17 mouse cellular contexts compared by ENCODE assay signal in the genomic region with DNA sequence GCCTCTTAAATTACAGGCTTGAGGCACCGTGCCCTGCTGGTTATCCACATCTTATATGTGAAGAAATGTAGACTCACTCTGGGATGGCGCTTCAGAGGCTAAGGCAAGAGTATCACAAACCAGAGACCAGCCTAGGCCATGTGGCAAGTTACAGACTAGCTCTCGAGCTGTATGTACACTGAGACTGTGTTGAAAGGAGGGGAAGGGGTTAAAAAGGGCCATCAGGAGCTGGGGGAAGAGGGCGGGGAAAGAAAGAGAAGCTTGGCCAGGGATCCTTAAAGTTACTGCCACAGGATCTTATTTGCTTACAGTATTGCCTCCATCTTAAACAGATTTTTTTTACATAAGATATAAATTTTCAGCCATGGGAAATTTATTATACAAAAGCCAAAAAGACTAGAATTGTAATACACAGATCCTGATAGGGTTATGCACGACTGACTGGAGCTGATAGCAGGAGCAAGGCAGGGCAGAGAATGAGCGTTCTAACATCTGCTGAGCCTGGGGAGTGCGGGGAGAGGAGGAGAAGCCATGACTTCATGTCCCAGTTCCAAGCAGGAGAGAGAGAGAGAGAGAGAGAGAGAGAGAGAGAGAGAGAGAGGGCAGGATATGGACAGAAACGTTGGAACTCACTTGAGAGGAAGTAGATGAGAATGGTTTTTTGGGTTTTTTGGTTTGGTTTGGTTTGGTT. TPM values are rescaled to one million over a fixed set of nuclear protein-coding genes. Genes with fewer than 3 reads are reported as not detected.
DNase-seq lines count a peak whose midpoint lies in the region; ATAC-seq lines count a peak whose summit lies in the region.
"Had no signal": no experiment of that assay in that cellular context is flagged by ENCODE, and none has a peak within 500 bp of the region (broad histone marks: within the 10 kb centered on the region; RNA-seq: fewer than 3 reads in every experiment).

No protein-coding gene starts in this region.

- H3K4me1 ChIP-seq in liver, embryonic 11.5 days (replicated peaks; ENCODE audit: control insufficient read depth, insufficient read depth, low read length): peaks cover 12% of the 10 kb centered on the region; the same call in 1 of the 2 replicates
- H3K4me1 ChIP-seq in liver, embryonic 12.5 days: peaks cover 30% of the 10 kb centered on the region
- H3K4me1 ChIP-seq in embryonic facial prominence, embryonic 11.5 days (ENCODE audit: control insufficient read depth, insufficient read depth, low read length): no peaks in the 10 kb centered on the region
- no peaks in the 10 kb centered on the region for H3K4me1 ChIP-seq in hindbrain, embryonic 12.5 days
- H3K4me1 ChIP-seq: forebrain, embryonic 12.5 days had no signal

- H3K9me3 ChIP-seq in liver, embryonic 11.5 days (ENCODE audit: control insufficient read depth, low read length): no peaks in the 10 kb centered on the region
- no peaks in the 10 kb centered on the region for H3K9me3 ChIP-seq in liver, embryonic 12.5 days (replicated peaks)
- no peaks in the 10 kb centered on the region for H3K9me3 ChIP-seq in embryonic facial prominence, embryonic 11.5 days (replicated peaks; ENCODE audit: control insufficient read depth, low read length)
- H3K9me3 ChIP-seq in hindbrain, embryonic 12.5 days (replicated peaks): no peaks in the 10 kb centered on the region
- H3K9me3 ChIP-seq: forebrain, embryonic 12.5 days; liver, embryonic 15.5 days; megakaryocyte, embryonic 14.5 days had no signal

- H3K4me3 ChIP-seq in liver, embryonic 11.5 days (ENCODE audit: low read depth, low read length): no peak overlapping the region
- H3K4me3 ChIP-seq in liver, embryonic 12.5 days: no peak overlapping the region
- H3K4me3 ChIP-seq in embryonic facial prominence, embryonic 11.5 days (ENCODE audit: low read depth, low read length): no peak overlapping the region
- H3K4me3 ChIP-seq in hindbrain, embryonic 12.5 days: no peak overlapping the region
- H3K4me3 ChIP-seq: forebrain, embryonic 12.5 days; heart, adult 2 months; liver, embryonic 15.5 days; megakaryocyte, embryonic 14.5 days had no signal

- H3K27me3 ChIP-seq in liver, embryonic 11.5 days (replicated peaks; ENCODE audit: control insufficient read depth, insufficient read depth, low read length): no peaks in the 10 kb centered on the region
- 0 out of 2 replicates have a peak, but pooled peaks cover 3% of the 10 kb centered on the region for H3K27me3 ChIP-seq in liver, embryonic 12.5 days (replicated peaks)
- H3K27me3 ChIP-seq in embryonic facial prominence, embryonic 11.5 days (ENCODE audit: control insufficient read depth, insufficient read depth, low read length): no peaks in the 10 kb centered on the region
- no peaks in the 10 kb centered on the region for H3K27me3 ChIP-seq in hindbrain, embryonic 12.5 days
- H3K27me3 ChIP-seq: CH12.LX; forebrain, embryonic 12.5 days; liver, embryonic 15.5 days; megakaryocyte, embryonic 14.5 days had no signal

- no peak overlapping the region for H3K9ac ChIP-seq in liver, embryonic 11.5 days (ENCODE audit: low read depth, low read length)
- H3K9ac ChIP-seq in liver, embryonic 12.5 days: no peak overlapping the region
- no peak overlapping the region for H3K9ac ChIP-seq in embryonic facial prominence, embryonic 11.5 days (replicated peaks; ENCODE audit: low read length)
- H3K9ac ChIP-seq in hindbrain, embryonic 12.5 days: no peak overlapping the region
- H3K9ac ChIP-seq: forebrain, embryonic 12.5 days; liver, embryonic 15.5 days had no signal

- 0 out of 2 replicates have a peak, but pooled peaks have one; percentile 53 for ATAC-seq in liver, embryonic 11.5 days (replicated peaks; ENCODE audit: low FRiP score)
- ATAC-seq in liver, embryonic 12.5 days: no peak; the same call in 1 of the 2 replicates
- no peak for ATAC-seq in embryonic facial prominence, embryonic 11.5 days (replicated peaks; ENCODE audit: insufficient number of reproducible peaks, low FRiP score, low TSS enrichment, low read depth)
- no peak for ATAC-seq in hindbrain, embryonic 12.5 days (ENCODE audit: low FRiP score)

- H3K36me3 ChIP-seq in liver, embryonic 11.5 days (ENCODE audit: control insufficient read depth, insufficient read depth, low read length): no peaks in the 10 kb centered on the region
- no peaks in the 10 kb centered on the region for H3K36me3 ChIP-seq in liver, embryonic 12.5 days
- no peaks in the 10 kb centered on the region for H3K36me3 ChIP-seq in embryonic facial prominence, embryonic 11.5 days (replicated peaks; ENCODE audit: control insufficient read depth, insufficient read depth, low read depth, low read length)
- no peaks in the 10 kb centered on the region for H3K36me3 ChIP-seq in hindbrain, embryonic 12.5 days
- H3K36me3 ChIP-seq: forebrain, embryonic 12.5 days; liver, embryonic 15.5 days had no signal

- WGBS in liver, embryonic 11.5 days: 39% methylated on average over 8 of the region's 8 CpGs
- WGBS in liver, embryonic 12.5 days (ENCODE audit: insufficient replicate concordance): 33% methylated on average over 8 of the region's 8 CpGs
- 32% methylated on average over 8 of the region's 8 CpGs for WGBS in embryonic facial prominence, embryonic 11.5 days
- WGBS in hindbrain, embryonic 12.5 days: 41% methylated on average over 8 of the region's 8 CpGs

- no peak overlapping the region for H3K4me2 ChIP-seq in liver, embryonic 11.5 days
- no peak overlapping the region for H3K4me2 ChIP-seq in liver, embryonic 12.5 days
- no peak overlapping the region for H3K4me2 ChIP-seq in embryonic facial prominence, embryonic 11.5 days (ENCODE audit: low read depth, low read length)
- H3K4me2 ChIP-seq in hindbrain, embryonic 12.5 days (replicated peaks): no peak overlapping the region
- H3K4me2 ChIP-seq: forebrain, embryonic 12.5 days; liver, embryonic 15.5 days had no signal

- no peak overlapping the region for H3K27ac ChIP-seq in liver, embryonic 11.5 days (ENCODE audit: low read depth, low read length)
- no peak overlapping the region for H3K27ac ChIP-seq in liver, embryonic 12.5 days
- no peak overlapping the region for H3K27ac ChIP-seq in embryonic facial prominence, embryonic 11.5 days (replicated peaks; ENCODE audit: low read depth, low read length)
- H3K27ac ChIP-seq in hindbrain, embryonic 12.5 days: no peak overlapping the region
- H3K27ac ChIP-seq: forebrain, embryonic 12.5 days; heart, adult 2 months; liver, embryonic 15.5 days had no signal

- no peak for DNase-seq in liver, embryonic 11.5 days (ENCODE audit: low spot score)
- peak; percentile 54 for DNase-seq in embryo, embryonic 10.5 days (ENCODE audit: low spot score)
- peak; percentile 51 for DNase-seq in embryonic facial prominence, embryonic 11.5 days (ENCODE audit: low spot score)
- peak; percentile 15 for DNase-seq in mesoderm, embryonic 11.5 days (ENCODE audit: low read depth, low spot score)
- no peak for DNase-seq in adrenal gland, adult (ENCODE audit: inconsistent age in 2 of 2, low spot score in 1 of 2)
- DNase-seq: cerebellum, adult 2 months; heart, adult 2 months; kidney, adult 2 months; layer of hippocampus, adult 9-11 months; right cerebral cortex, postnatal 4 days; thymus, postnatal 4 days had no signal

RNA-seq across cellular contexts. Expression of a gene that starts 10.4 kb away (rescaled TPM):
- 5.0 TPM in 2 replicates for polyA plus RNA-seq in liver, embryonic 11.5 days (2014; fragmentation: Nextera tagmentation; extraction: Ambion mirVana)
- 3.2 and 3.3 TPM in 2 replicates for polyA plus RNA-seq in liver, embryonic 12.5 days (2016; fragmentation: Nextera tagmentation; extraction: Ambion mirVana)
- polyA plus RNA-seq in embryonic facial prominence, embryonic 11.5 days (2014; fragmentation: Nextera tagmentation; extraction: Ambion mirVana): 5.8 and 6.2 TPM in 2 replicates
- 5.4 and 7.4 TPM in 2 replicates for polyA plus RNA-seq in hindbrain, embryonic 12.5 days (2016; fragmentation: Nextera tagmentation; extraction: Ambion mirVana)

RNA-seq across cellular contexts. Expression of a gene that starts 13.1 kb away (rescaled TPM):
- polyA plus RNA-seq in liver, embryonic 11.5 days (2014; fragmentation: Nextera tagmentation; extraction: Ambion mirVana): 355 and 358 TPM in 2 replicates
- polyA plus RNA-seq in liver, embryonic 12.5 days (2016; fragmentation: Nextera tagmentation; extraction: Ambion mirVana): 291 and 307 TPM in 2 replicates
- polyA plus RNA-seq in embryonic facial prominence, embryonic 11.5 days (2014; fragmentation: Nextera tagmentation; extraction: Ambion mirVana): 234 and 240 TPM in 2 replicates
- 242 and 249 TPM in 2 replicates for polyA plus RNA-seq in hindbrain, embryonic 12.5 days (2016; fragmentation: Nextera tagmentation; extraction: Ambion mirVana)

Comparison
In these comparisons a context has a peak if more than half of its experiments do, and no peak if none do; other contexts are left out.
1. DNase-seq: peak in embryo, embryonic 10.5 days (single experiment), embryonic facial prominence, embryonic 11.5 days (single experiment) and mesoderm, embryonic 11.5 days (single experiment); none in liver, embryonic 11.5 days (single experiment) and adrenal gland, adult (0 of 2).